Comparison of ENCODE assay signal across 32 mouse cellular contexts in the genomic region with DNA sequence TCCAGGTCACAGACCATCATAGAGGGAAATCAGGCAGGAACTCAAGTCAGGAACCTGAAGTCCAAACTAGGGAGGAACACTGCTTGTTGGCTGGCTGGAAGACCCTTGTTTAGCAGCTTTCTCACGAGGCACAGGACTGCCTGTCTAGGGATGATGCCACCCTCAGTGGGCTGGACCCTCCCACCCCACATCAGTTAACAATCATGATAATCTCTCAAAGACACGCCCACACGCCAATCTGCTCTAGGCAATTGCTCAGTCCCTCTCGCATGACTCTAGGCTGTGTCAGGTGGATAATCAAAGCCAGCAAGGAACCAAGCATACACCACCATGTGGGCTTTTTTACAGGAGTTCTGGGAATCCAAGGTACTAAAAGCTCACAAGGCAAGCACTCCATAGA.
DNase-seq lines count a peak whose midpoint lies in the region; ATAC-seq and TF ChIP-seq lines count a peak whose summit lies in the region.
"Had no signal": no experiment of that assay in that cellular context is flagged by ENCODE, and none has a peak within 500 bp of the region (broad histone marks: within the 10 kb centered on the region; RNA-seq: fewer than 3 reads in every experiment).

No protein-coding gene starts in this region.

- no peak overlapping the region for H3K4me2 ChIP-seq in limb, embryonic 12.5 days
- H3K4me2 ChIP-seq in limb, embryonic 13.5 days (replicated peaks) = no peak overlapping the region
- H3K4me2 ChIP-seq: embryonic facial prominence, embryonic 13.5 days; forebrain, embryonic 13.5 days; heart, embryonic 12.5 days; heart, embryonic 15.5 days; hindbrain, embryonic 13.5 days; intestine, embryonic 15.5 days had no signal

- 51% methylated on average over 4 of the region's 4 CpGs for WGBS in limb, embryonic 12.5 days
- WGBS in limb, embryonic 10.5 days = 81% methylated on average over 4 of the region's 4 CpGs
- WGBS in limb, embryonic 13.5 days = 43% methylated on average over 4 of the region's 4 CpGs

- peaks cover 5% of the 10 kb centered on the region; the same call in 1 of the 2 replicates for H3K4me1 ChIP-seq in limb, embryonic 12.5 days (replicated peaks)
- peaks cover 7% of the 10 kb centered on the region for H3K4me1 ChIP-seq in limb, embryonic 10.5 days
- H3K4me1 ChIP-seq in ES-E14 (ENCODE audit: control insufficient read depth in 2 of 2, insufficient read depth in 2 of 2, low read length in 2 of 2, poor library complexity in 1 of 2) = 0 out of 4 replicates have a peak, but pooled peaks cover 0 to 2% of the 10 kb centered on the region in 2 experiments
- H3K4me1 ChIP-seq in limb, embryonic 13.5 days = peaks cover 4% of the 10 kb centered on the region; the same call in 1 of the 2 replicates
- H3K4me1 ChIP-seq: intestine, embryonic 15.5 days had no signal

- H3K27ac ChIP-seq in limb, embryonic 12.5 days = no peak overlapping the region
- H3K27ac ChIP-seq in limb, embryonic 10.5 days = no peak overlapping the region
- no peak overlapping the region for H3K27ac ChIP-seq in ES-E14 (ENCODE audit: insufficient read depth, low read depth, low read length, poor library complexity, severe bottlenecking)
- H3K27ac ChIP-seq in limb, embryonic 13.5 days = no peak overlapping the region
- H3K27ac ChIP-seq: embryonic facial prominence, embryonic 10.5 days; embryonic facial prominence, embryonic 13.5 days; forebrain, embryonic 13.5 days; heart, embryonic 15.5 days; hindbrain, embryonic 10.5 days; hindbrain, embryonic 13.5 days; intestine, embryonic 15.5 days had no signal

- H3K4me3 ChIP-seq in limb, embryonic 12.5 days (replicated peaks) = no peak overlapping the region
- no peak overlapping the region for H3K4me3 ChIP-seq in limb, embryonic 10.5 days
- no peak overlapping the region for H3K4me3 ChIP-seq in ES-E14 (ENCODE audit: insufficient read depth in 1 of 2, low read depth in 1 of 2, low read length in 2 of 2, poor library complexity in 1 of 2, severe bottlenecking in 1 of 2)
- H3K4me3 ChIP-seq in limb, embryonic 13.5 days = no peak overlapping the region
- H3K4me3 ChIP-seq: embryonic facial prominence, embryonic 10.5 days; embryonic facial prominence, embryonic 13.5 days; erythroblast, embryonic 14.5 days; forebrain, embryonic 13.5 days; heart, embryonic 12.5 days; heart, embryonic 15.5 days; hindbrain, embryonic 10.5 days; hindbrain, embryonic 13.5 days; intestine, embryonic 15.5 days had no signal

- peak; percentile 28; the same call in 1 of the 2 replicates for ATAC-seq in limb, embryonic 12.5 days (ENCODE audit: insufficient number of reproducible peaks, insufficient read depth, low FRiP score, low TSS enrichment, low read depth)
- peak; percentile 22; the same call in 1 of the 2 replicates for ATAC-seq in limb, embryonic 13.5 days (ENCODE audit: low FRiP score, low read depth)
- ATAC-seq: activated CD4-positive, CD25-positive, alpha-beta regulatory T cell, adult 4 months; CD4-positive, CD25-positive, alpha-beta regulatory T cell, adult 4 months; forebrain, embryonic 13.5 days; forebrain, postnatal 0 days; hindbrain, embryonic 16.5 days; intestine, embryonic 15.5 days; Patski had no signal

- H3K27me3 ChIP-seq in limb, embryonic 12.5 days = peaks cover 21% of the 10 kb centered on the region
- peaks cover 23% of the 10 kb centered on the region; the same call in 1 of the 2 replicates for H3K27me3 ChIP-seq in limb, embryonic 10.5 days (ENCODE audit: low read depth, poor library complexity, severe bottlenecking)
- H3K27me3 ChIP-seq in limb, embryonic 13.5 days = peaks cover 18% of the 10 kb centered on the region
- H3K27me3 ChIP-seq: forebrain, embryonic 13.5 days; hindbrain, embryonic 13.5 days; intestine, embryonic 15.5 days had no signal

- no peaks in the 10 kb centered on the region for H3K9me3 ChIP-seq in limb, embryonic 12.5 days
- no peaks in the 10 kb centered on the region for H3K9me3 ChIP-seq in limb, embryonic 10.5 days (replicated peaks)
- H3K9me3 ChIP-seq in ES-E14 (ENCODE audit: control insufficient read depth, insufficient read depth, low read depth, low read length) = no peaks in the 10 kb centered on the region
- H3K9me3 ChIP-seq in limb, embryonic 13.5 days = no peaks in the 10 kb centered on the region
- H3K9me3 ChIP-seq: embryonic facial prominence, embryonic 10.5 days; forebrain, embryonic 13.5 days; heart, embryonic 12.5 days; heart, embryonic 15.5 days; hindbrain, embryonic 10.5 days; intestine, embryonic 15.5 days had no signal

- H3K9ac ChIP-seq in limb, embryonic 12.5 days (replicated peaks) = no peak overlapping the region
- no peak overlapping the region for H3K9ac ChIP-seq in ES-E14 (ENCODE audit: insufficient read depth, low read depth, low read length, poor library complexity, severe bottlenecking)
- H3K9ac ChIP-seq in limb, embryonic 13.5 days = no peak overlapping the region
- H3K9ac ChIP-seq: embryonic facial prominence, embryonic 13.5 days; forebrain, embryonic 13.5 days; forebrain, postnatal 0 days; heart, embryonic 12.5 days; heart, embryonic 15.5 days; hindbrain, embryonic 13.5 days; intestine, embryonic 15.5 days had no signal

- no peaks in the 10 kb centered on the region for H3K36me3 ChIP-seq in limb, embryonic 12.5 days
- no peaks in the 10 kb centered on the region for H3K36me3 ChIP-seq in limb, embryonic 10.5 days
- no peaks in the 10 kb centered on the region for H3K36me3 ChIP-seq in ES-E14 (ENCODE audit: control insufficient read depth, insufficient read depth, low read length, poor library complexity, severe bottlenecking)
- H3K36me3 ChIP-seq in limb, embryonic 13.5 days = no peaks in the 10 kb centered on the region
- H3K36me3 ChIP-seq: embryonic facial prominence, embryonic 10.5 days; embryonic facial prominence, embryonic 13.5 days; G1E; heart, embryonic 12.5 days; heart, embryonic 15.5 days; hindbrain, embryonic 10.5 days; hindbrain, embryonic 13.5 days; intestine, embryonic 15.5 days had no signal

- in situ Hi-C loops in ES-E14 (cut with MboI; ENCODE audit: low sequenced_read_pairs in 2 of 2, unreplicated experiment in 2 of 2) = no loop called here

- no peak for DNase-seq in limb, embryonic 10.5 days (ENCODE audit: low spot score)
- DNase-seq in ES-CJ7 (ENCODE audit: low read depth, low spot score) (peak; percentile 12), ES-E14 (ENCODE audit: low read depth, low spot score) (peak; percentile 17)
- no peak for DNase-seq in layer of hippocampus, adult 9-11 months
- DNase-seq in frontal cortex, adult 2 months (ENCODE audit: extremely low spot score in 1 of 2, low spot score in 1 of 2) = no peak
- DNase-seq: adrenal gland, adult 8-10 months; adrenal gland, postnatal 25 days; cerebellum, adult 11-12 months; cerebellum, adult 8-10 months; cerebellum, postnatal 36 days; embryo, embryonic 11 days; forebrain, postnatal 0 days; gastrocnemius, postnatal 10 days; gastrocnemius, postnatal 36 days; heart, postnatal 10 days; heart, postnatal 36 days had no signal

TF ChIP-seq in ES-E14, 5 proteins besides CTCF, POLR2A, EP300 and RAD21:
- TF ChIP-seq CHD2 (IDR thresholded peaks at IDR 0.05; ENCODE audit: low read depth, low read length) = no peak
- no peak for TF ChIP-seq MAFK (IDR thresholded peaks at IDR 0.05; ENCODE audit: insufficient read depth, low read depth, low read length)
- no peak for TF ChIP-seq ZC3H11A (IDR thresholded peaks at IDR 0.05; ENCODE audit: borderline replicate concordance, low read depth, low read length)
- no peak for TF ChIP-seq HCFC1 (IDR thresholded peaks at IDR 0.05; ENCODE audit: borderline replicate concordance, insufficient read depth, low read length)
- no peak for TF ChIP-seq ZNF384 (IDR thresholded peaks at IDR 0.05; ENCODE audit: low read depth, low read length)

Comparison
In these comparisons a context has a peak if more than half of its experiments do, and no peak if none do; other contexts are left out.
1. DNase-seq: peak in ES-CJ7 (single experiment) and ES-E14 (single experiment); none in limb, embryonic 10.5 days (single experiment), layer of hippocampus, adult 9-11 months (single experiment) and frontal cortex, adult 2 months (0 of 2).